Mouse (Mus musculus) retina, embryonic 14.5 days (tissue): ENCODE results near the gene Wdr46.
A peak's percentile ranks its signal among the peaks of the same experiment; 100 is the strongest.
"Not testable (repeated sequence)": the region's sequence is repeated elsewhere in the genome, so short reads cannot be mapped to it uniquely, and the experiment has no call there.

Experiments
- DNase-seq: peaks from one replicate; pipeline ENCODE4 v3.0.0-alpha.2; 2015; ENCODE audit warnings: low spot score

The Wdr46 gene

GRCm38 (mm10) chr17:33929371-33930279 lies 10.8 kb upstream of the Wdr46 start, which contains the start of gene Rgl2:
Gene Rgl2 (plus strand): TSS chr17:33929543.
- peak; percentile 98 for DNase-seq

- DNase-seq, result no peak
Observed at GRCm38 (mm10) chr17:33930280-33931158, 9.9 kb upstream of the Wdr46 start.

GRCm38 (mm10) chr17:33931159-33931866 lies 9.1 kb upstream of the Wdr46 start:
- no peak for DNase-seq

DNA sequence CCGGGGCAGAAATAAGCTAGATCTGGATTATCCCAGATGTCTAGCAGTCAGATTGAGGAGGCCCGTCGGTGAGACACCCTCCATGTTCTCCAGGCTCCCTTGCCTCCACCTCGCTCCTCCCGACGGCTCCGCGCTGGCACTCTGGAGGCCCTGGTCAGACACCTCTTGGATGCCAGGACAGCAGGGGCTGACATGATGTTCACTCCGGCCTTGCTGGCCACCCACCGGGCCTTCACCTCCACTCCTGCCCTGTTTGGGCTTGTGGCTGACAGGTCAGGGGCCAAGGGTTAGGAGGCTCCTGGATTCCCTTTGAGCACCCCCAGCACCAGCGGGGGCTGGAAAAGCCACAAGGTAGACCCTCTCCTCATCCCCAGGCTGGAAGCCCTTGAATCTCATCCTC lies 8.5 kb upstream of the Wdr46 start:
- DNase-seq, result no peak

DNA sequence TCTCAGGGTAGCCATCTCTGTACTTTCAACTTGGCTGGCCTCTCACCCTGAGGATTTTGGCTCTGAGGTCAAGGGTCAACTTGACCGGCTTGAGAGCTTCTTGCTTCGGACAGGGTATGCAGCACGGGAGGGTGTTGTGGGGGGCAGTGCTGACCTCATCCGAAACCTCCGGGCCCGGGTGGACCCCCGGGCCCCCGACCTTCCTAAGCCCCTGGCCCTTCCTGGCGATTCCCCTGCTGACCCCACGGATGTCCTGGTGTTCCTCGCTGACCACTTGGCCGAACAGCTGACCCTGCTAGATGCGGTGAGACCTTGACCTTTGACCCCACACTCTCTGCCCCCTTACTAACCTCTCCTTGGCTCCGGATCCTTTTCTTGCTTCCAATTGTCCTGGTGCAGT lies 8.0 kb upstream of the Wdr46 start:
- DNase-seq, result no peak

GRCm38 (mm10) chr17:33932970-33933369 lies 7.5 kb upstream of the Wdr46 start:
- no peak for DNase-seq

GRCm38 (mm10) chr17:33935422-33936055 lies 4.9 kb upstream of the Wdr46 start:
- DNase-seq, result no peak

- DNase-seq, result no peak
Observed at GRCm38 (mm10) chr17:33936993-33937392, 3.5 kb upstream of the Wdr46 start.

GRCm38 (mm10) chr17:33938783-33939182 lies 1.7 kb upstream of the Wdr46 start:
- no peak for DNase-seq

- DNase-seq, result no peak
Observed at GRCm38 (mm10) chr17:33940981-33941380, 521 bp downstream of the Wdr46 start.

DNA sequence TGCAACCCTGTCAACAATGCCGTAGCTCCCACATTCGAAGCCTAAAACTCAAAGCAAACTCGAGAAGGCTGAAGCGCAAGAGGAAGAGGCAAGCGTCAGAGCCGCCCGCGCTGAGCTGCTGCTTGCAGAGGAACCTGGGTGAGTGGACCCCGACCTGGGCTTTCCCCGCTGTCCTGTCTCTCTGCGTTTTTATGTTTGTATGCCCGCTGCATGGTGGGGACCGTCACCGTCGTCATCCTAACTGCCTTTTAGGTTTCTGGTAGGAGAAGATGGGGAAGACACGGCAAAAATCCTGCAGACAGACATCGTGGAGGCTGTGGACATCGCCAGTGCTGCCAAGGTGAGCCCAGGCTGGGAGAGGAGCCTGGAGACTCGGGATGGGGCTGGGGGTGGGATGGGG lies 921 bp downstream of the Wdr46 start:
- no peak for DNase-seq

DNA sequence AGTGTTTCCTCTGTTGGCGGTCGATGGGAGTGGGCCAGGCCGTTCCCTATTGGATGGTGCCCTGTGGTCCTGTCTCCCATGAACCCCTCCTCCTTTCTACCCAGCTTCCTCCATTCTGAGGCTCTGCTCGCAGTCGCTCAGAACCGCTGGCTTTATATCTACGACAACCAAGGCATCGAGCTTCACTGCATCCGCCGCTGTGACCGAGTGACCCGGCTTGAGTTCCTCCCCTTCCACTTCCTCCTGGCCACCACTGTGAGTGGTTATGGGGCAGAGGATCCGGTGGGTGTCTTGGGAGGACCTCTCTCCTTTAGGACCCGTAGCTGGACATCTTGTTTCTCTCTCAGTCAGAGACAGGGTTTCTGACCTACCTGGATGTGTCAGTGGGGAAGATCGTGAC lies 3.0 kb downstream of the Wdr46 start:
- DNase-seq, result no peak

- DNase-seq, result no peak
Observed at GRCm38 (mm10) chr17:33947430-33948089, 7.1 kb downstream of the Wdr46 start.

DNA sequence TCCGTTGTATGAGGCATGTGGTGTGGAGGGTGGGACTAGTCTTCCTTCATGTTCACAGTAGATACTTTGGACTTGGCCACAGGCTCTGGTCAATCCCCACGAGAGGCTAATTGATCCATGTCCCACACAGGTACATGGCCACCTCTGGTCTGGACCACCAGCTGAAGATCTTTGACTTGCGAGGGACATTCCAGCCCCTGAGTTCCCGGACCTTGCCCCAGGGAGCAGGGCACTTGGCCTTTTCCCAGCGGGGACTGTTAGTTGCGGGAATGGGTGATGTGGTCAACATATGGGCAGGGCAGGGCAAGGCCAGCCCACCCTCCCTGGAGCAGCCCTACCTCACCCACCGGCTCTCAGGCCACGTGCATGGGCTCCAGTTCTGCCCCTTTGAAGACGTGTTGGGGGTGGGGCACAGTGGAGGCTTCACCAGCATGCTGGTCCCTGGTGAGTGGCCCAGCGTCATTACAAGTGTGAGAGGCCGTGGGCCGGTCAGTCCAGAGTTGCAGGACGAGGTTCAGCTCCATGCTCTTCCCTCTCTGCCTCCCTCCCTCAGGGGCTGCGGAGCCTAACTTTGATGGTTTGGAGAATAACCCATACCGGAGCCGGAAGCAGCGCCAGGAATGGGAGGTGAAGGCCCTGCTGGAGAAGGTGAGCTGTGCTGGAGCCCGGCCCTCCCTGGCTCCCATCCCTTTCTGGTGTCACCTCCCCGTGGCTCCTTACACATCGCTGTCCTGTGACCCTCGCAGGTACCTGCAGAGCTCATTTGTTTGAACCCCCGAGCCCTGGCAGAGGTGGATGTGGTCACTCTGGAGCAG lies 7.8 kb downstream of the Wdr46 start:
- DNase-seq, result no peak

GRCm38 (mm10) chr17:33948905-33949537 lies 8.6 kb downstream of the Wdr46 start:
- DNase-seq, result no peak

GRCm38 (mm10) chr17:33950131-33950625 lies 9.7 kb downstream of the Wdr46 start:
- no peak for DNase-seq

DNA sequence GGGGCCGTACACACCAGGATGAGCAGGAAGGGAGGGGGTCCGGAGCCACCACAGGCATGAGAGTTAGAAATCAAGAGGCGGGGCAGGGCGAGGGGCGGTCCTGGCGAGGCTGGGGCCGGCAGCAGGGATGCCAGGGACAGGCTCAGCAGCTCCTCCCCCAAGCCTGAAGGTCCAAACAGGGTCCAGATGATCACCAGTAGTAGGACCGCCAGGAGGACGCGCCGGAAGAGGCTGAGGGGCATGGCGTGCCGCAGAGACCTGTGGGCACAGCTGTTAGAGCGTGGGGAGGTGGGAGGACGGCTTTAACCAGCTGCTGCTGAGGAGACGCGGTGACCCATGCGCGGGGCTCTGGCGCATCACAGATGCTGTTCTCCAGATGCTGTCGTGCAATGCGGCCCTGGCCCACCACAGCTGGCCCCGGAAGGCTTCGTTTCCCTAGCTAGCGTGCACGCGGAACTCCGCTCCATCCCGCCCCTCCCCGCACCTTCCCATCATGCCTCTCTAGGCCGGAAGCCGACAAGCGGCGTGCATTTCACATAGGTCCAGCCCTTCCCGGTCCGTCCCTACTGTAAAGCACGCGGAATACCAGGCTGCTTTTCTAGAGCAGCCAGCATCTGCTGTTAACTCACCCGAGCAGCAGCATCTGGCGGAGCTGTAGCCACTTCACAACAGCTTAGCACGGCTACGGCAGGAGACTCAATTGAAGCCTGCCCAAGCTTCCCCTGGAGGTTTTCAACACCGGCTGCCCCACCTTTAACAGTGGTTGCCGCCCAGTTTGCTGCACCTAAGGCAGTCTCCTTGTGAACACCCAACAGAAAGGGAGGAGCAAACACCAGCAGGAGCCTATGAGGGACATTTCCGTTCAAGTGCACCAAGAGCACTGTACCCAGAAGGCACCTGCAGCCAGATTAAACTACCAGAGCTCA lies 10.8 kb downstream of the Wdr46 start, which contains the start of gene B3galt4:
B3galt4 (minus strand) TSS at position 468 of the 926 bp plus-strand sequence.
- peak; percentile 89 for DNase-seq

GRCm38 (mm10) chr17:33952015-33952414 lies 11.6 kb downstream of the Wdr46 start:
- DNase-seq, result not testable (repeated sequence)
